Mouse (Mus musculus) spleen, adult 12 weeks (tissue): ENCODE results near the gene Ccdc62.

Source experiments
- DNase-seq: peaks from one replicate; pipeline ENCODE4 v3.0.0; 2022; ENCODE audit warnings: low spot score

Gene Ccdc62

DNA sequence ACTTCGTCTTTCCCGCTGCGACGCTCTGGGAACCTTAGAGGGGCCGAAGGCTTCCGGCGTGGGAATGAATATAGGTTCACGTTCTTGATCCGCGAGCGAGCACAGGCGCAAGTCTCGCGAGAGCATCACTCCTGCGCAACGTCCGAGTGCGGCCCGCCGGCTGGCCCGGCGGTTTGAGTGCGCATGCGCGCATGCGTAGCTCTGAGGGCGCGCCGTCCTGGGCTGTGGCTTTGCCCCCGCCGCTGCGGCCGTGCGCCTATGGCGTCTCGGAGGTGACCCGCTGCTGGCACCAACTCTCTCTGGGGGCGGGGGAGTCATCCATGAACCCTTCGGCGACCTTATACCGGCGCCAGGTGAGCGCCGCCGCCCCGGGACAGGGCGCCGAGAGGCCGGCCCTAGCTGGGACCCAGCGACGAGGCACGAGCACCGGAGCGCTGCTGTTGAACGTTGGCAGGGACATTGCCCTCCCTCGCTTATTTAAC lies at the start of gene Ccdc62:
Ccdc62 (plus strand) TSS at position 172 of the 482 bp plus-strand sequence.
- DNase-seq, result peak; percentile 85

DNA sequence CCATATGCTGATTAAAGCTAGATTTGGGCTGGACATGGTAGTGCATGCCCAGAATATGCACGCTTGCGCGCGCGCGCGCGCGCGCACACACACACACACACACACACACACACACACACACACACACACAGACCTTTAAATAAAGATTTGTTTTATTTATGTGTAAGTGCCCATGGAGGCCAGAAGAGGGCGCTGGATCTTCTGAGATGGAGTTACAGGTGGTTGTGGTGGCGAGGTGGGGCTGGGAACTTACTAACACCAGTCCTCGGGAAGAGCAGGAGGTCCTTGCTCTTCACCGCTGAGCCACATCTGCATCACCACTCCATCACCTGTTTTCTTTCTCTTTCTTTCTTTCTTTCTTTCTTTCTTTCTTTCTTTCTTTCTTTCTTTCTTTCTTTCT lies 49.7 kb upstream of the Ccdc62 start:
- no peak for DNase-seq

DNA sequence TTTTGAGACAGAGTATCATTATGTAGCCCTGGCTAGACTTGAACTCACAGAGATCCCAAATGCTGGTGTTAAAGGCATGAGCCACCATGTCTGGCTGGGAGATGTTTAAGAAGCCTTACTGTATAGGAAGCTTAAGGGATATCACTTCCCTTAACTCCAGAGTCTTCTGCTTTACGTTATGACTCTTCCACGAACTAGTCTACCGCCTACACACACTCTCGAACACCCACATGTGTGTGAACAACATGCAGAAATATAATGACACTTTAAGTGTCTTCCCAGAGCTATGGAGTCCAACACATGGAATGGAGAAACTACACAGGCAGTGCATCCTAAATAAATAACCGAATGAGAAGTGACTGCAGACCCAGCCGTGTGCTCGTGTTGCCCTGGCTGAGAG lies 46.6 kb upstream of the Ccdc62 start:
- DNase-seq, result no peak

DNA sequence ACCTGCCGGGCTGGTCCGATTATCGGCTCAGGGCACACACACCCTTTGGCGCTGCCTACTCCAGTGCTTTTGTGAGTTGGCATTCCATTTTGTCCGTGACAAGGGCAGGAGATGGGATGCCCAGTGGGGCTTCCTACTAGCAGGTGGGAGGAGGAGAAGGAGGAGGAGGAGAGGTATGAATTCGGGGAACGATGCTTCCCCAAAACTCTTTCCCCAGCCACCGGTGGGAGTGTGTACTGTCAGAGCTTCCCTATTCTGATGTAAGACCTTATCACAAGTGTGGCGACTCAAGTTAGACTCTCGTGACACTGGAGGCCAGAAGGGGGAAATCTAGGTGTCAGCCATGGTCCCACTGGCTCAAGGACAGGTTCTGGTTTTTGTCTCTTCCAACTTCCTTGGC lies 46.1 kb upstream of the Ccdc62 start:
- DNase-seq, result no peak

DNA sequence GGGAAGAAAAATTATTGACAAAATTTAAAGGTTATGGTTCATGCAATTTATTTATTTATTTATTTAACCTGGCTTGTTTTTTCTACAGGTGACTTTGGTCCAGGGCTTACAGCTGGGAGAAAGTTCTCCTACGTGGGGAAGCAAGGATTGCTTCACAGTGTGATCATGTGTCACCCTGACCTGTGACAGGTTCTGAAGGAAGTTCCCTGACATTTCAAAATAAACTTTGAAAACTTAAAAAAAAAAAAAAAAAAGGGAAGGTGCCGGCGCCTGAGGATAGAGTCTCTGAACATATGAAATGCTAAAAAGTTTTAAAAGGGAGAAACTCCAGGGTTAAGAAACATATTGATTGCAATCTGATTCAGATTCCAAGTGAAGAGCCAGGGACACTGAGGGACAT lies 44.1 kb upstream of the Ccdc62 start:
- no peak for DNase-seq

DNA sequence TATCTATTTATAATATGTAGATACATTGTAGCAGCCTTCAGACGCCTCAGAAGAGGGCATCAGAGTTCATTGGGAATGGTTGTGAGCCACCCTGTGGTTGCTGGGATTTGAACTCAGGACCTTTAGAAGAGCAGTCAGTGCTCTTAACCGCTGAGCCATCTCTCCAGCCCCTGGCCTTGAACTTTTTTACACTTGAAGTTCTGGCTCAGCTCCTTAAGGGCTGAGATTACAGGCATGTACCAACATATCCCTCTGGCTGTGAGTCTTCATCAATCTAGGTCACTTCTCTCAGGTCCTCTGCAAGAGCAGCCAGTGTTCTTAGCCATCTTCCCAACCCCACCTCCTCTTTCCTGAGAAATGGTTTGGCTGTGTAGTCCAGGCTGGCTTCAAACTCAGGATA lies 40.2 kb upstream of the Ccdc62 start:
- no peak for DNase-seq

DNA sequence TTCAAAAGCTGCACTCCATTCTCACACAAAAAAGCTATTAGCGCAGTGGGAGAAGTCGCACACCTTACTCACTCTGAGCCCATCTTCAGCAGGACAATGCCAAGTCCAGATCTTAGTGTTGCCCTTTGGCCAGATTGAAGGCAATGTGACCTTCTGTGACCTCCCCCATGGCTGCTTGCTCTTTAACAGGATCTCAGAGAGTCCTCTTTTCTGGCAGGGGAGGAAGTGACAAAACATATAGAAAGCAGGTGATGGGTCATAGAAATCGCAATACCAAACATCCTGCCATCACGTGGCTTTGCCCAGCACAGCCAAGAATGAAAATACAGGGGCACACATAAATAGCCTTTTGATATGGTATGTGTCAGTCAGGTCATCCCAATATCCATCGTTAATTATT lies 39.5 kb upstream of the Ccdc62 start:
- DNase-seq, result no peak

DNA sequence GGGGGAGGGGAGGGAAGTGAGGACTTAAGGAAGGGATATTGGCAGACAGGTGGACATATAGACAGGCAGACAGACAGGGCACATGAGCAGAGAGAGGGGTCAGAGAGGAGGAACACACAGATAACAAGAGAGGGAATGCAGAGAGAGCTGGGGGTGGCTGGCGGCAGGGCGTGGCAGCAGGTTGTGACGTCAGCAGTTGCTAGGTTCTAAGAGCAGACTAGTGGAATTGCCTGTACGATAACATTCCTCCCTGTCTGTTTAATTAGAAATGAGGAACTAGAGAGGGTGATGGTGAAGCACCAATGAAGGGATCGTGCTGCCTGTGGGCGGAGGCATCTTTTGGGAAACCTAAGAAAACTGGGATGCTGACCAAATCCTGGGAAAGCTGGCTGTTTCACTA lies 38.8 kb upstream of the Ccdc62 start:
- no peak for DNase-seq

DNA sequence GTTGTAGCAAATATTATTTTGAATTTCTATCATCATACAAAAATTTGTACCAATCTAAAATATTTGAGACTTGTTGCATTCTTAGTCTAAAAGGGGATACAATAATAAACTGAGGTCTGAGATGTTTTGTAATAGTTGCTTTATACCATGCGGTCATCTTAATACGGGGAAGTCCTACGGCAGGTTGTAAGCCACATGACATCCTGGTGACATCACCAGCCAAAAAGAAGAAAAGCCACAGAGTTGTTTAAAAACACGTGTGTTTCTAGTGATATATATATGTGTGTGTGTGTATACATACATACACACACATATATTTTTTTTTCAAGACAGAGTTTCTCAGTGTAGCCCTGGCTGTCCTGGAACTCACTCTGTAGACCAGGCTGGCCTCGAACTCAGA lies 37.0 kb upstream of the Ccdc62 start:
- DNase-seq, result no peak

DNA sequence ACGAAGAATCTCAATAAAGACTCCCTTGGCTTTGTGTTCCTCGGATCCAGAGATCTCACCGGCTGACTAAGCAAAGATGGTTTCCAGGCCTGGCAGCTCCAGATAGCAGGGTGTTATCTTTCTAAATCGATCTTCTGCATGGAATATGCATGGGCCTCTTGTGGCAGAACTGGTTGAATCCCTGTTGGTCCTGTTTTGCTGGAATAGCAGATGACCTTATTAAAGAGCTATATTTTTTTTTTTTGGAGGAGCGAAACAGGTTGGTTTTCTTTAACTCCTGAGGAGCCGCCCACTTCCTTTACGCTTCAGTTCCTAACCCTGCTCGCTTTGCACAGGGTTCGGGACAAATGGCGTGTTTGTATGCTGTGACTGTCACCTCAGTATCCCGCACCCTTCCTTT lies 34.1 kb upstream of the Ccdc62 start:
- DNase-seq, result no peak

DNA sequence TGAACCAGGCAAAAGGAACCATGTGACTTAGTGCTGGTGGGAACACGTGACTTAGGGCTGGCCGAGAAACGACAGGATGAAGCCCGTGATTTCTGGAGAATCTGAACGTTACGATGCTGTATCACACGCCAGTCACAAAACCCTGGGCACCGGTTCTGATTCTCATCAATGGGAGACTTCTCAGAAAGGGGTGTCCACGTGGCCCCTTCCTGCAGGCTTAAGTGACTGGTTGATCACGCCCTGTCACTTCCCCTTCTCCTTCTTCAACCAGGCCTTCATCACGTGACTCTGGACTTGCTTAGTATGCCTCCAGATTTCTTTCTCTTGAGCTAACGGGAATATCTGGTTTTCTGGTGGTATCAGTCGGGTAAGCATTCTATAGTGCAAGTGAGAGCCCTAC lies 33.1 kb upstream of the Ccdc62 start:
- DNase-seq, result no peak

DNA sequence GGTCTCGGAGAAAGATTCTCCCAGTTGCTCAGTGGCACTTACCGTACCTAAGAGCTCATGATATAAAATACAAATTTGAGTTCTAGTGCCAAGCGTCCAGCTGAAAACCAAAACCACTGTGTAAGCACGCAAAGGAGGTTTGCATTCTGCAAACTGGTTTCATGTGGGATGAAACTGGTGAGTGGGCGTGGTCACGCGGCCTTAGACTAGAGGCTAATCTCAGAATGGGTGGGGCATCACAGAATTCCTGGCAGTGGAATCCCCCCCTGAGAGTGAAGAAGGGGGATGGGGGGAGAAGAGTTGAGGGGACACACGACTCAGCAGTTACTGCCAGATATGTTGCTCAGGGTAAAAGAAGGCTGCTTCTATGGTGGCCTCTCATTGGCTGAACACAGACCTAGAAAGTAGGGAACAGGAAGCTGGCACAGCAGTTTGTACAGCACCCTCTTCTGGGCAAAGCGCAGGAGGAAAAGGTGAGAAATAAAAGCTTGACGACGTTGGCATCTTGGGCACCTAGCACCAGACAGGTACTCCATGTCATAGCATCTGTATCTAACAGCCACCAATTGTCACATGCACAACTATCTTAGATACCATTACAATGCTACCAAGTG lies 26.3 kb upstream of the Ccdc62 start:
- DNase-seq, result no peak

DNA sequence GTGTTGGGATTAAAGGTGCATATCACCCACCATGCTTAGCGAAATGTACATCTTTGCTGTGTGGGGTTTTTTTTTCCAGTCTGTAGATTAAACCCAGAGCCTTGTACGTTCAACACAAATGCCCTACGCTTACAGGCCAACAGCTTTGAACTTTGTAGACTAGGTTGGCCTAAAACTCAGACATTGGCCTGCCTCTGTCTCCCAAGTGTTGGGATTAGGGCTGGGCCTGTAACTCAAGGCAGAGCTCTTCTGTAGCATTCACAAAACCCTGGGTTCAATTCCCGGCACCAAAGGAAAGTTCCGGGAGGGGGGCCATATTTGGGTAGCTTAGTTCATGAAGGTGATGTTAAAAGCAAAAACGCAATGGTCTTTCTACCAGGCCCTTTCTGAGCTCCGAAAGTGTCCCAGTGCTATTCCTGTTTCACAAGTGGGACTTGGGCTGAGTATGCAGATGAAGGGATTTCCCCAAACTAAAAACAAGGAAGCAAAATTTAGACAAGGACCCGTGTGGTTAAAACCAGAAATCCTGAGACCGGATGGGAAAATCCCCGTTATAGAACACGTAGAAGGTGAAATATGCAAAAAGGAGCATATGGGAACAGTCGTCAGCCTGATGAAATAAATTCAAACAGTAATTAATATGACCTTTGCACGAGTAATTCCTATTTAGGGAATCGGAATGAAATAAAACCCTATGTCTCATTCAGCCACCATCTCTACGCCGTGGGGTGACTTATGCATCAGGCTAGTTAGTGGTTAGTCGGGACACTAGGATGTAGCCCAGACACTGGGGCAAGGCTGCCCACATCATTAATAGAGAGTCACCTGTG lies 24.1 kb upstream of the Ccdc62 start:
- no peak for DNase-seq

DNA sequence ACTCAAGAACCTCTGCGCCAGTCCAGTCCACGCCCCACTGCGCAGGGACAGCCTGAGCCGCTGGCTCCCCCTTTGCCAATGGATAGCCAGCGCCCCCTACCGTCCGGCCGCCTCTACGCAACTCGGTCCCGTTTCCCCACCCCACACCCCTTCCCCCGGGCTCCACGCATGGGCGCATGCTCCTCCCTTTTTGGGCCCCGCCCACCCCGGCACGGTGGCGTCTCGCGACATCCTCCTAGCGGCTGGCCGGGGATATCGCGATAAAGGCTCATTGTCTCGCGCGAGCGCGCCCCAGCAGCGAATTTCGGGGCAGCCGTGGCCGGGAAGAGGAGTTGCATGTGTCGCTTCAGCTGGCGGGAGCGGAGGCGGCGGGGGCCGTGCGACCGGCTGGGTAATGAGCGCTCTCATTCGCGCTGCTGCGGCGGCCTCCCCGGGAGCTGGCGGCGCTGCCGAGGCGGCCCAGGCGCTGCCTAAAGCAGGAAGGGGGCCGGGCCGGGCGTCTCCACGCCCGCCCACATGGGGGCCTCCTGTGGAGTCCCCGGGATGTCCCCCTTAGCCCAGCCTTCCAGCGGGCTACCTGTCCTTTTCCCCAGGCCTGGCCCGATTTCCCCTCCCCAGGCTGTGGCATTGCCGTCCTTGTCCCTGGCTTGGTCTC lies 23.4 kb upstream of the Ccdc62 start, which contains the start of gene Denr:
Denr (plus strand) TSS at position 200 of the 655 bp plus-strand sequence.
- peak; percentile 98 for DNase-seq

DNA sequence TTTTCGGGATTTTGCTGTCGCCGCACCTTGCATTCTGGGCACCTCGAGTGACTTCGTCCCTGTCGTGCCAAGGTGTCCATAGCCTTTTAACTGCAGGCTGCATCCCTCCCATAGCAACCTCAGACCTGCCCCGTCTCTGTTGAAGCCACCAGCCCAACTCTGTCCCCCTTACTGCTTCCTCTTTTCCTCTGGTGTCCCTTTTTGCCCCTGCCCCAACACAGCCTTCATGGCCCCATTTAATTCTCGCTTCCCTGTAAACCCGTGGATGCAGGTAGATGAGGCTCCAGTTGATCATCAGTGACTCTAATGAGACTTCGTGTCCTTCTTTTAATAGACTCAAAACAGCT lies 22.9 kb upstream of the Ccdc62 start:
- DNase-seq, result no peak

DNA sequence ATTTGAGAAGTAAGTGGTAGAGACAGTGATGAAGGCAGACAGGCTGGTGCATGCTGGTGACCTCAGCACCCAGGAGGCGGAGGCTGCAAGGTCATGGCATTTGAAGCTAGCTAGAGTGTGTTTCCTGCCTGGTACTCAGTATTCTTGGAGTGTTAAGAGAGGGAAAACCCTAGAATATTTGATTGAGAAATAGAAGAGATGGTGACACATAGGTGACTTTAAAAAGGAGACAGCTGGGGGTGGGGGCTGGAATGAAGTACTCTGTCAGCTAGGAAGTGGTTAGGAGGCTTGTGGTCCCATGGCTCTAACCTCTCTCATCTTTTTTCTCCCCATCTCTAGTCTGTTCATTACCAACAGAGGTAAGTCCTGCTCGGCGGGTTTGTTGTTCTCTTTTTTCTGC lies 15.6 kb upstream of the Ccdc62 start:
- no peak for DNase-seq

DNA sequence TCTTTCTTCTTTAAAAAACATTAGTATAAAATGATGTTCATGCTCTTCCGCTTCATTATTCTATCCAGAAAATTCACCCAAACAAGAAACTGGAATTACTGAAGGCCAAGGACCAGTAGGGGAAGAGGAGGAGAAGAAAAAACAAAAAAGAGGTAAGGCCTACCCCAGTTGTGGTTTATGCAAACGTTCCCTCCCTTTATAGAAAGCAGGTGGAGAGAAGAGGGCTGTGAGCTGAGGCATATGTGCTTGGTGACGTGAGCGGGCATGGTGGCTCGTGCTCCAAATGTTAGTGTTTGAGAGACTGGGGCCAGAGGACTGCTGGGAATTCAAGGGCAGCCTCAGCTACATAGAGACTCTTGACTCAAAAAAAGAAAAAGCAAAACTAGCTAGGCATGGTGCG lies 8.4 kb upstream of the Ccdc62 start:
- DNase-seq, result no peak

DNA sequence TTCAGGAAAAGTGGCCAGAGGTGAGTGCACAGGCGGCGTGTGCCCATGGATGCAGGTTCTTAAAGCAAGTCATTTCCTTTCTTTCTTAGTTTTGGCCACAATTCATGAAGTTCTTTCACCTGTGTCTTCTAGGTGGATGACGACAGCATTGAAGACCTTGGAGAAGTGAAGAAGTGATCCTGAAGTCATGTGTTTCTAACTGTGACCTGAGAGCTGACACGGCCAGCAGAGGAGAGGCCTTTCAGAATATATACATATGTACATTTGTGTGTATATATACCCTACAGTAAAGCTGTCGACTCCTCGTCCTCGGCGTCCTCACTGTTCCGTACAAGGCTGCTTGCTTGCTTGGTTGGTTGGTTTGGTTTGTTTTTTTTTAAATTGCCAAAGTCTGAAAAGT lies 3.4 kb upstream of the Ccdc62 start, which contains the start of gene Gm43518:
Gm43518 (plus strand) TSS at position 301 of the 400 bp plus-strand sequence.
- no peak for DNase-seq

DNA sequence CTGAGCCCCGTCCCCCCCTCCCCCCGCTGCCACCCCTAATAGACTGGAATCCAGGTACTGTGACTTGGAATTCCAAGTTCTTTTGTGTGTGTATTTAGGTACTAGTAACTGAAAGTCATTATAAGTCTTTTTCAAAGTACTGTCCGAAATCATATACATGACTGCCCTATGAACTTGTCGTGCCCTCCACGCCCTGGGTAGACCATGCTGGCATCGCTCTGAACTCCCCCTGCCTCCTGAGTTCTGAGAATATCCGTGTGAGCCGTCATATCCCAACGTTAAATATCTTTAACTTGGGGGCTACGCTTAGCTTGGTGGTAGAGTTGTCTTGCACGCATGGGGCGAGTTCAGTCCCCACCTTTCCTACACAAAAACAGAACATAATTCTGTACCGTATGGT lies 652 bp downstream of the Ccdc62 start:
- DNase-seq, result no peak

DNA sequence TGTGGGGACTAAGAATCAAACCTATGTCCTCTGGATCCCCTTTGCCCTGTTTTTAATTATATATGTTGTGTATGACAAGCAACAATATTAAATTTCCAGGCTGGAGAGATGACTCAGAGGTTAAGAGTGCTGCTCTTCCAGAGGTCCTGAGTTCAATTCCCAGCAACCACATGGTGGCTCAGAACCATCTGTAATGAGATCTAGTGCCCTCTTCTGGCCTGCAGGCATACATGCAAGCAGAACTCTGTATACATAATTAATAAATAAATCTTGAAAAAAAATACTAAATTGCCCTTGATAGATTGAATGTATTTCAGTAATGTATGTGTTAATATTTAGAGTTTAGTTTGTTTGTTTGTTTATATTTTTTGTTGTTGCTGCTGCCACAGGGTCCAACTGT lies 2.4 kb downstream of the Ccdc62 start:
- no peak for DNase-seq

DNA sequence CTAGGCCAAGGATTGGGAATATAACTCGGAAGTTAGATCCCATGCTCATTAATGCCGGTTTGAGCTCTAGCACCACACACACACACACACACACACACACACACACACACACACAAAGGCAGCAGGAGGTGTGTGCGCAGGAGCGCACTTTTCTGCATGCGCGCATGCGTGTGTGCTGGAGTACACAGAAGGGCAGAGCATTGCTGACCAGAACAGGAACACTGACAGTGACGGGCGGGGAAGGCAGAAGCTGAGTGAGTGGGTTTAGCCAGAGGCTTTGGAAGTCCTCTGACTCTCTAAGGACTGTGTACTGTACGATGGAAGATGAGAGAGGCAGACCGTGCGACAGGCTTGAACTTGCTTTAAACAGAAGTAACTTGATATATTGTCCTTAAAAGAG lies 3.1 kb downstream of the Ccdc62 start:
- no peak for DNase-seq

DNA sequence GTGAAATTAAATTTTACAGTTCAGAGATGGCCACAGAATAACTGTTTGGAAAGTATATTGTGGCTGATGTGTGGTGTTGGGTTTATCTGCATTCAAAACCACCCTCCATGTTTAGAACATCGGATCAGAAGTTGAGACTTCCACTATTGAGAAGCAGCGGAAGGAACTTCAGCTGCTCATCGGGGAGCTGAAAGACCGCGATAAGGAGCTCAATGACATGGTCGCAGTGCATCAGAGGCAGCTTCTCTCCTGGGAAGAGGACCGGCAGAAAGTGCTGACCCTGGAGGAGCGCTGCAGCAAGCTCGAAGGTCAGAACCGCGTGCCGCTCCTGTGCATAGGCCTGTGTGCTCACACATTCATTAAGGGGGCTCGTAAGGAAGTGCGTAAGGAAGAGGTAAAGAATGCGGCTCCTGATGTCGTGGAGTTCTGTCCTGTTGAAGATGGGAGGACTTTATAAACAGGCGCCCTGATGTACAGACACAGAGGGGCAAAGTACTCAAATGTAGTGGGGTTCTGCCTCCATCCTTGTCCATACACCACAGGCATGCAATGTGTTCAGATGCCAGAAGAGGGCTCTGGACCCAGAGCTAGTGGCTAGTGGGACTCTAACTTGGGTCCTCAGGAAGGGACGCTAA lies 3.6 kb downstream of the Ccdc62 start:
- no peak for DNase-seq

DNA sequence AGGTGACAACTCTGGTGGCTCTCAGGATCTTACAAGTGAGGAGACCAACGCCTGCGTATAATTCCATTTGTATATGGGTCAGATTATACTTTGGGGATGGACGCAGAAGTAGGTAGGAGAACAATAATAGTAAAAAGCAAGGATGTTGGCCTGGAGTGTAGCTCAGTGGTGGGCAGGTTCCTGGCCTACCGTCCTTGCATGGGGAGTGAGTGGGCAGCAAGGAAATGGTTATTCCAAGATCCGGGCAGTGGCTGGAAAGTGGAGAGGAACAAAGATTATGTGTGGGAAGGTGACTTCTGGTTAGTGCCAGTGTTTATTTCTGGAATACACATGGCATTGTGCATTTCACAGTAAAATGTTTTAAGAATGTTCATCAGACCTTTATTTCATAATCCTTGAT lies 5.5 kb downstream of the Ccdc62 start:
- no peak for DNase-seq
